Mouse (Mus musculus) megakaryocyte-erythroid progenitor cell, adult 5 weeks (primary cell): Measurements from ENCODE around the gene Gng7. TPM values are rescaled to one million over a fixed set of nuclear protein-coding genes. Genes with fewer than 3 reads are reported as not detected.

Experiments
- polyA plus RNA-seq: library from polyadenylated mRNA; stranded (reverse); fragments of >175 nt; gene quantifications from 2 replicates; pipeline ENCODE4 v1.2.3, GENCODE M21; 2012

Gng7 gene
- 0.65 and 0.67 TPM in 2 replicates for polyA plus RNA-seq

GRCm38 (mm10) chr10:81014393-81015384 is at the start of gene Gng7:
Gng7 (minus strand) TSS chr10:81014945.

GRCm38 (mm10) chr10:81059603-81060543 is 45.1 kb upstream of the Gng7 start, which contains the start of gene Sgta:
Sgta (minus strand) TSS chr10:81060181.

GRCm38 (mm10) chr10:81036988-81037580 is 22.3 kb upstream of the Gng7 start, which contains the start of gene Slc39a3:
Slc39a3 (minus strand) TSS chr10:81037426.

GRCm38 (mm10) chr10:81025639-81026275 is 11.0 kb upstream of the Gng7 start, which contains the start of gene Diras1:
Diras1 (minus strand) TSS chr10:81025662.

GRCm38 (mm10) chr10:80929299-80930226 is 85.2 kb downstream of the Gng7 start, which contains the start of gene Gadd45b:
Gadd45b (plus strand) TSS chr10:80930073.

GRCm38 (mm10) chr10:80917779-80918434 is 96.8 kb downstream of the Gng7 start, which contains the start of gene Lmnb2:
Lmnb2 (minus strand) TSS chr10:80918245.

GRCm38 (mm10) chr10:80900318-80901247 is 114.2 kb downstream of the Gng7 start, which contains the start of gene Timm13:
Timm13 (minus strand) TSS chr10:80900969.

Other genes starting within 250 kb of the Gng7 start
- gene Sf3a2, start 216.7 kb downstream of the Gng7 start, polyA plus RNA-seq, result 664 and 723 TPM in 2 replicates
- gene Plekhj1, start 216.3 kb downstream of the Gng7 start, polyA plus RNA-seq, result 278 and 319 TPM in 2 replicates
- 2.5 and 3.9 TPM in 2 replicates for gene Amh, start 209.7 kb downstream of the Gng7 start, polyA plus RNA-seq
- gene Jsrp1, start 201.4 kb downstream of the Gng7 start, polyA plus RNA-seq, result 0.26 and 2.1 TPM in 2 replicates
- 4,386 and 4,591 TPM in 2 replicates for gene Oaz1, start 188.3 kb downstream of the Gng7 start, polyA plus RNA-seq
- gene Lingo3, start 170.9 kb downstream of the Gng7 start, polyA plus RNA-seq, result 0.05 and 0.24 TPM in 2 replicates
- gene Lsm7, start 159.7 kb downstream of the Gng7 start, polyA plus RNA-seq, result 214 and 288 TPM in 2 replicates
- gene Sppl2b, start 159.7 kb downstream of the Gng7 start, polyA plus RNA-seq, result 109 and 110 TPM in 2 replicates
- 0.01 and 0.02 TPM in 2 replicates for gene Tmprss9, start 143.1 kb downstream of the Gng7 start, polyA plus RNA-seq
- 320 and 356 TPM in 2 replicates for gene Timm13, start 114.0 kb downstream of the Gng7 start, polyA plus RNA-seq
- gene Lmnb2, start 96.7 kb downstream of the Gng7 start, polyA plus RNA-seq, result 66.5 and 79.9 TPM in 2 replicates
- gene Gadd45b, start 84.9 kb downstream of the Gng7 start, polyA plus RNA-seq, result 115 and 126 TPM in 2 replicates
- gene Diras1, start 10.7 kb upstream of the Gng7 start, polyA plus RNA-seq, result 0.02 TPM in 1 of 2 replicates, not detected in the other
- 8.5 and 9.1 TPM in 2 replicates for gene Slc39a3, start 22.5 kb upstream of the Gng7 start, polyA plus RNA-seq
- gene Sgta, start 45.2 kb upstream of the Gng7 start, polyA plus RNA-seq, result 180 and 187 TPM in 2 replicates
- 82.5 and 89.0 TPM in 2 replicates for gene Thop1, start 55.1 kb upstream of the Gng7 start, polyA plus RNA-seq
- 0.54 and 0.71 TPM in 2 replicates for gene Creb3l3, start 83.9 kb upstream of the Gng7 start, polyA plus RNA-seq
- 414 and 429 TPM in 2 replicates for gene Map2k2, start 91.0 kb upstream of the Gng7 start, polyA plus RNA-seq
- gene Zbtb7a, start 120.3 kb upstream of the Gng7 start, polyA plus RNA-seq, result 140 and 145 TPM in 2 replicates
- gene Pias4, start 153.0 kb upstream of the Gng7 start, polyA plus RNA-seq, result 42.4 and 50.2 TPM in 2 replicates
- gene Eef2, start 161.7 kb upstream of the Gng7 start, polyA plus RNA-seq, result 2,457 and 2,760 TPM in 2 replicates
- 87.1 and 87.3 TPM in 2 replicates for gene Dapk3, start 168.1 kb upstream of the Gng7 start, polyA plus RNA-seq
- gene 4930442H23Rik, start 168.9 kb upstream of the Gng7 start, polyA plus RNA-seq, result not detected in 2 replicates
- gene Nmrk2, start 187.1 kb upstream of the Gng7 start, polyA plus RNA-seq, result not detected in 2 replicates
- 0.06 TPM in 1 of 2 replicates, not detected in the other for gene Atcay, start 215.9 kb upstream of the Gng7 start, polyA plus RNA-seq
- 0.35 and 0.63 TPM in 2 replicates for gene Zfr2, start 218.2 kb upstream of the Gng7 start, polyA plus RNA-seq
- 66.6 and 73.6 TPM in 2 replicates for gene Matk, start 238.0 kb upstream of the Gng7 start, polyA plus RNA-seq